In genomic region chr1:152260950-152261349, GRCm38 (mm10) we compare ENCODE assay signal across 19 mouse cellular contexts.
DNase-seq lines count a peak whose midpoint lies in the region; ATAC-seq and TF ChIP-seq lines count a peak whose summit lies in the region.
"Had no signal": no experiment of that assay in that cellular context is flagged by ENCODE, and none has a peak within 500 bp of the region (broad histone marks: within the 10 kb centered on the region; RNA-seq: fewer than 3 reads in every experiment).

No protein-coding gene starts in this region.

- H3K9ac ChIP-seq in forebrain, postnatal 0 days: no peak overlapping the region
- no peak overlapping the region for H3K9ac ChIP-seq in forebrain, embryonic 13.5 days
- no peak overlapping the region for H3K9ac ChIP-seq in liver, postnatal 0 days (replicated peaks)
- H3K9ac ChIP-seq in liver, embryonic 12.5 days: no peak overlapping the region
- H3K9ac ChIP-seq: embryonic facial prominence, embryonic 13.5 days; hindbrain, embryonic 15.5 days; limb, embryonic 12.5 days; liver, embryonic 14.5 days; neural tube, embryonic 13.5 days had no signal

- H3K4me3 ChIP-seq in forebrain, postnatal 0 days (ENCODE audit: low read depth, low read length): no peak overlapping the region
- no peak overlapping the region for H3K4me3 ChIP-seq in forebrain, embryonic 13.5 days
- H3K4me3 ChIP-seq in liver, postnatal 0 days (ENCODE audit: low read depth, low read length): no peak overlapping the region
- H3K4me3 ChIP-seq in liver, embryonic 12.5 days: no peak overlapping the region
- H3K4me3 ChIP-seq: embryonic facial prominence, embryonic 13.5 days; hindbrain, embryonic 15.5 days; limb, embryonic 12.5 days; neural tube, embryonic 13.5 days had no signal

- no peaks in the 10 kb centered on the region for H3K36me3 ChIP-seq in forebrain, postnatal 0 days (ENCODE audit: insufficient read depth)
- no peaks in the 10 kb centered on the region for H3K36me3 ChIP-seq in forebrain, embryonic 13.5 days (ENCODE audit: poor library complexity, severe bottlenecking)
- no peaks in the 10 kb centered on the region for H3K36me3 ChIP-seq in liver, postnatal 0 days (replicated peaks; ENCODE audit: insufficient read depth, low read length)
- no peaks in the 10 kb centered on the region for H3K36me3 ChIP-seq in liver, embryonic 12.5 days
- H3K36me3 ChIP-seq: embryonic facial prominence, embryonic 13.5 days; hindbrain, embryonic 15.5 days; limb, embryonic 12.5 days; neural tube, embryonic 13.5 days had no signal

- H3K4me2 ChIP-seq in forebrain, postnatal 0 days (ENCODE audit: low read depth): no peak overlapping the region
- no peak overlapping the region for H3K4me2 ChIP-seq in forebrain, embryonic 13.5 days
- H3K4me2 ChIP-seq in liver, postnatal 0 days (ENCODE audit: low read depth, low read length): no peak overlapping the region
- H3K4me2 ChIP-seq in liver, embryonic 12.5 days: no peak overlapping the region
- H3K4me2 ChIP-seq: embryonic facial prominence, embryonic 13.5 days; hindbrain, embryonic 15.5 days; limb, embryonic 12.5 days; neural tube, embryonic 13.5 days had no signal

- no peak for ATAC-seq in forebrain, postnatal 0 days
- no peak for ATAC-seq in forebrain, embryonic 13.5 days
- ATAC-seq in liver, postnatal 0 days: no peak
- no peak for ATAC-seq in liver, embryonic 12.5 days

- H3K27ac ChIP-seq in forebrain, postnatal 0 days (ENCODE audit: low read depth, low read length): no peak overlapping the region
- H3K27ac ChIP-seq in forebrain, embryonic 13.5 days: no peak overlapping the region
- no peak overlapping the region for H3K27ac ChIP-seq in liver, postnatal 0 days (ENCODE audit: low read depth)
- no peak overlapping the region for H3K27ac ChIP-seq in liver, embryonic 12.5 days
- H3K27ac ChIP-seq: embryonic facial prominence, embryonic 13.5 days; hindbrain, embryonic 15.5 days; limb, embryonic 12.5 days; liver, embryonic 14.5 days; neural tube, embryonic 13.5 days had no signal

- H3K27me3 ChIP-seq in forebrain, postnatal 0 days (ENCODE audit: insufficient read depth, low read length): no peaks in the 10 kb centered on the region
- no peaks in the 10 kb centered on the region for H3K27me3 ChIP-seq in forebrain, embryonic 13.5 days
- H3K27me3 ChIP-seq in liver, postnatal 0 days (ENCODE audit: insufficient read depth, low read length): no peaks in the 10 kb centered on the region
- no peaks in the 10 kb centered on the region for H3K27me3 ChIP-seq in liver, embryonic 12.5 days (replicated peaks)
- H3K27me3 ChIP-seq: embryonic facial prominence, embryonic 13.5 days; hindbrain, embryonic 15.5 days; limb, embryonic 12.5 days; neural tube, embryonic 13.5 days had no signal

- 94% methylated on average over 1 of the region's 1 CpGs for WGBS in forebrain, postnatal 0 days
- WGBS in forebrain, embryonic 13.5 days: 90% methylated on average over 1 of the region's 1 CpGs
- WGBS in liver, postnatal 0 days (ENCODE audit: insufficient replicate concordance): 64% methylated on average over 1 of the region's 1 CpGs
- WGBS in liver, embryonic 12.5 days (ENCODE audit: insufficient replicate concordance): 74% methylated on average over 1 of the region's 1 CpGs

- TF ChIP-seq EP300 in liver, postnatal 0 days (IDR thresholded peaks at IDR 0.05; ENCODE audit: low read depth): no peak

- H3K9me3 ChIP-seq in forebrain, postnatal 0 days (ENCODE audit: low read length): no peaks in the 10 kb centered on the region
- H3K9me3 ChIP-seq in forebrain, embryonic 13.5 days (replicated peaks): no peaks in the 10 kb centered on the region
- H3K9me3 ChIP-seq in liver, postnatal 0 days (ENCODE audit: low read length): no peaks in the 10 kb centered on the region
- H3K9me3 ChIP-seq in liver, embryonic 12.5 days (replicated peaks): no peaks in the 10 kb centered on the region
- H3K9me3 ChIP-seq: embryonic facial prominence, embryonic 13.5 days; hindbrain, embryonic 15.5 days; limb, embryonic 12.5 days; neural tube, embryonic 13.5 days had no signal

- TF ChIP-seq CTCF in forebrain, postnatal 0 days (IDR thresholded peaks at IDR 0.05; ENCODE audit: low read depth): peak; percentile 37
- TF ChIP-seq CTCF in liver, postnatal 0 days (IDR thresholded peaks at IDR 0.05; ENCODE audit: low read depth): 0 out of 2 replicates have a peak, but pooled peaks have one; percentile 11

- no peaks in the 10 kb centered on the region for H3K4me1 ChIP-seq in forebrain, postnatal 0 days (ENCODE audit: insufficient read depth)
- no peaks in the 10 kb centered on the region for H3K4me1 ChIP-seq in forebrain, embryonic 13.5 days
- H3K4me1 ChIP-seq in liver, postnatal 0 days (ENCODE audit: insufficient read depth): no peaks in the 10 kb centered on the region; the same call in 1 of the 2 replicates
- no peaks in the 10 kb centered on the region for H3K4me1 ChIP-seq in liver, embryonic 12.5 days
- H3K4me1 ChIP-seq: hindbrain, embryonic 15.5 days; limb, embryonic 12.5 days had no signal

- no peak for DNase-seq in forebrain, postnatal 0 days
- no peak for DNase-seq in liver, postnatal 0 days
- DNase-seq in retina, postnatal 1 day: peak; percentile 26
- DNase-seq in retina, embryonic 14.5 days (ENCODE audit: low spot score): no peak
- no peak for DNase-seq in urinary bladder, postnatal 10 days (ENCODE audit: low spot score)
- DNase-seq: adrenal gland, adult 2 months; cerebellum, adult 11 months; cerebellum, postnatal 36 days; heart, adult 18-20 months; kidney, adult 2 months; lung, postnatal 36 days; thymus, postnatal 25 days had no signal
